Mouse (Mus musculus): ENCODE results near the gene Cyp26a1.

DNA sequence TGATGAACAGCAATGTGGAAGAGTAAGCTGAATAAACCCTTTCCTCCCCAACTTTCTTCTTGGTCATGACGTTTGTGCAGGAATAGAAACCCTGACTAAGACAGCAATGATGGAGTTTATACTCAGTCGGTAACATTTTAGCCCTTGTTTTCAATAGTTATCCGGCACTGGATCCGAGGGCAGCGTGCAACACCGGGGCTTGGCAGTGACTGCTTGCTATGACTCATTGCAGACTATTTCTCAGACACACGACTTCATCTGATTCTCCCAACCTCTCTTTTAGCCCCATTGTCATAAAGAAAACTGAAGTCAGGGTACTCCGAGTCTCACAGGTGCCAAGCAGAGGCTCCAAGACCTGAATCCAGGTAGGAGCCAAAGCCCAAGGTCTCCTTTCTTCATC lies 37.8 kb downstream of the Cyp26a1 start:
- TF ChIP-seq CTCF (IDR thresholded peaks at IDR 0.05) (no peak), POLR2A (IDR thresholded peaks at IDR 0.05; ENCODE audit: insufficient read depth, low read depth, low read length) (no peak)

Data from heart, adult 2 months (tissue).